Mouse (Mus musculus): ENCODE results near the gene Gsta4.
A peak's percentile ranks its signal among the peaks of the same experiment; 100 is the strongest.

- TF ChIP-seq CTCF (IDR thresholded peaks at IDR 0.05) (0 out of 2 replicates have a peak, but pooled peaks have one; percentile 3), EP300 (IDR thresholded peaks at IDR 0.05) (no peak)
These were observed 3.5 kb upstream of the Gsta4 start for GRCm38 (mm10) chr9:78179071-78179470.
